Mouse (Mus musculus): ENCODE measurements around the gene Rnf128. TPM values are rescaled to one million over a fixed set of nuclear protein-coding genes. Genes with fewer than 3 reads are reported as not detected.

Rnf128 gene
- polyA plus RNA-seq, 1 experiment from 2014 or later = 25.2 TPM

DNA sequence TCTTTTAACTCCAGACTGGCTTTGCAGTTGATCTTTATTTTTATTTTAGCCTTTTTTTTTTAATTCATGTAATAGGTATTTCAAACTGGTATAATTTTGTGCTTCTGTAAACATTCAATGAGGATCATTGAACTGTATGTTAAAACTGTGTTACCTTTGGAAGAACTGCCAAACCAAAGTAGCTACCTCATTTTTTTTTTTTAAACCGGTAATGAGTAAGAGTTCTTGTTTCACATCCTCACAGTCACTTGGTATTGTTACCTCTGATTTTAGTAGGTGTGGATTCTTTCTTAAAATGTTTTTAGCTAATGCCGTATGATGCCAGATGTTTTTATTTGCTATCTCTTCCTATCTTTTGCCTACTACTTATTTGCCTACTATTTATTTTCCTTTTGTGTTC is 159.2 kb downstream of the Rnf128 start:
- no peak overlapping the region for H3K4me2 ChIP-seq
- no peaks in the 10 kb centered on the region for H3K4me1 ChIP-seq
- WGBS = 85% methylated on average over 2 of the region's 2 CpGs
- no peak overlapping the region for H3K4me3 ChIP-seq
- peaks cover 15% of the 10 kb centered on the region; the same call in 1 of the 2 replicates for H3K36me3 ChIP-seq
- H3K27me3 ChIP-seq (replicated peaks) = no peaks in the 10 kb centered on the region
- H3K27ac ChIP-seq (replicated peaks) = no peak overlapping the region
- no peak for ATAC-seq (ENCODE audit: extremely low read depth, insufficient number of reproducible peaks, low FRiP score, low TSS enrichment)
- H3K9ac ChIP-seq = no peak overlapping the region
- no peaks in the 10 kb centered on the region for H3K9me3 ChIP-seq

Other genes with a start within 250 kb of the Rnf128 start
- gene Trap1a, start 229.6 kb upstream of the Rnf128 start, polyA plus RNA-seq (2015; fragmentation: Nextera tagmentation; extraction: Ambion mirVana) = 0.24 TPM in 2 replicates
- gene D330045A20Rik, start 82.9 kb upstream of the Rnf128 start, polyA plus RNA-seq (2015; fragmentation: Nextera tagmentation; extraction: Ambion mirVana) = 1.0 and 1.4 TPM in 2 replicates
- gene Tbc1d8b, start 121.7 kb downstream of the Rnf128 start, polyA plus RNA-seq (2015; fragmentation: Nextera tagmentation; extraction: Ambion mirVana) = 3.0 and 3.1 TPM in 2 replicates
- gene Gm15013, start 151.2 kb downstream of the Rnf128 start, polyA plus RNA-seq (2015; fragmentation: Nextera tagmentation; extraction: Ambion mirVana) = 0.32 TPM in 1 of 2 replicates, not detected in the other
- not detected in 2 replicates for gene Ripply1, start 219.0 kb downstream of the Rnf128 start, polyA plus RNA-seq (2015; fragmentation: Nextera tagmentation; extraction: Ambion mirVana)
- 0.25 TPM in 1 of 2 replicates, not detected in the other for gene Cldn2, start 237.5 kb downstream of the Rnf128 start, polyA plus RNA-seq (2015; fragmentation: Nextera tagmentation; extraction: Ambion mirVana)

Measured in heart, embryonic 13.5 days (tissue).